Mouse (Mus musculus): ENCODE data around the gene Sh2d1b1.
"Not testable (repeated sequence)": the region's sequence is repeated elsewhere in the genome, so short reads cannot be mapped to it uniquely, and the experiment has no call there.

GRCm38 (mm10) chr1:170232688-170233087, 44.4 kb upstream of the Sh2d1b1 start, which contains the start of gene Sh2d1b2:
- TF ChIP-seq POLR2A (IDR thresholded peaks at IDR 0.05; ENCODE audit: low read depth, low read length); USF1 (IDR thresholded peaks at IDR 0.05; ENCODE audit: low read depth, low read length); MAZ (IDR thresholded peaks at IDR 0.05; ENCODE audit: low read depth, low read length); CTCF (conservative IDR thresholded peaks at IDR 0.05 in 1 of 2, IDR thresholded peaks at IDR 0.05 in 1 of 2; ENCODE audit: low read depth in 2 of 2, low read length in 2 of 2); CHD1 (IDR thresholded peaks at IDR 0.05; ENCODE audit: low read depth, low read length): not testable (repeated sequence)

Data from CH12.LX (cell line).